Mouse (Mus musculus): ENCODE data around the gene Fcna.

GRCm38 (mm10) chr2:25663511-25663910 is 35.7 kb upstream of the Fcna start:
- peak; percentile 73 for TF ChIP-seq CTCF (IDR thresholded peaks at IDR 0.05; ENCODE audit: insufficient read depth, low read length)
- TF ChIP-seq POLR2A (IDR thresholded peaks at IDR 0.05; ENCODE audit: borderline replicate concordance, extremely low read depth, low read depth, low read length): no peak

Measured in lung, adult 2 months (tissue).